8 mouse cellular contexts compared by ENCODE assay signal in genomic region chr2:70262565-70263082, GRCm38 (mm10).
DNase-seq lines count a peak whose midpoint lies in the region; ATAC-seq and TF ChIP-seq lines count a peak whose summit lies in the region.

No protein-coding gene starts in this region.

- H3K4me3 ChIP-seq in left cerebral cortex, adult 2 months = no peak overlapping the region
- no peak overlapping the region for H3K4me3 ChIP-seq in forebrain, embryonic 12.5 days (replicated peaks)

- no peaks in the 10 kb centered on the region for H3K27me3 ChIP-seq in forebrain, embryonic 12.5 days

- peak; percentile 11 to 16 for DNase-seq in left cerebral cortex, adult 2 months (ENCODE audit: extremely low spot score in 1 of 2, low spot score in 2 of 2)
- no peak for DNase-seq in left cerebral cortex, adult 11 months (ENCODE audit: low spot score)
- DNase-seq in left cerebral cortex, postnatal 14 days (ENCODE audit: low spot score in 2 of 2) = peak; percentile 57 to 58
- peak; percentile 31 for DNase-seq in right cerebral cortex, postnatal 14 days
- DNase-seq in thymus, postnatal 14 days = no peak

- H3K9ac ChIP-seq in forebrain, embryonic 12.5 days = no peak overlapping the region

- peaks cover 30% of the 10 kb centered on the region for H3K4me1 ChIP-seq in forebrain, embryonic 12.5 days

- no peak overlapping the region for H3K27ac ChIP-seq in left cerebral cortex, adult 2 months
- 0 out of 2 replicates have a peak overlapping the region, but pooled peaks have one; percentile 25 for H3K27ac ChIP-seq in forebrain, embryonic 12.5 days

- intact Hi-C loops in left cerebral cortex, adult 2 months (cut with DNase I) = no loop called here
- intact Hi-C loops in left cerebral cortex, postnatal 14 days (cut with DNase I) = no loop called here

- ATAC-seq in forebrain, embryonic 12.5 days (ENCODE audit: low FRiP score) = no peak
- no peak for ATAC-seq in granulocyte monocyte progenitor cell, adult 5-6 weeks (replicated peaks; ENCODE audit: poor library complexity, severe bottlenecking)
- ATAC-seq in erythroblast, adult 5-6 weeks (replicated peaks; ENCODE audit: low FRiP score, poor library complexity, severe bottlenecking) = no peak

- H3K36me3 ChIP-seq in forebrain, embryonic 12.5 days (replicated peaks) = no peaks in the 10 kb centered on the region

- H3K4me2 ChIP-seq in forebrain, embryonic 12.5 days = no peak overlapping the region

- 63% methylated on average over 9 of the region's 9 CpGs for WGBS in forebrain, embryonic 12.5 days

- no peaks in the 10 kb centered on the region for H3K9me3 ChIP-seq in forebrain, embryonic 12.5 days

- no peak for TF ChIP-seq CTCF in left cerebral cortex, adult 2 months (IDR thresholded peaks at IDR 0.05)

Comparison
In these comparisons a context has a peak if more than half of its experiments do, and no peak if none do; other contexts are left out.
1. DNase-seq: peak in left cerebral cortex, adult 2 months (2 of 2), left cerebral cortex, postnatal 14 days (2 of 2) and right cerebral cortex, postnatal 14 days (single experiment); none in left cerebral cortex, adult 11 months (single experiment) and thymus, postnatal 14 days (single experiment).